Comparison of ENCODE assay signal across 21 mouse cellular contexts in genomic region chr5:24255421-24255820, GRCm38 (mm10).
"Had no signal": no experiment of that assay in that cellular context is flagged by ENCODE, and none has a peak within 500 bp of the region (broad histone marks: within the 10 kb centered on the region; RNA-seq: fewer than 3 reads in every experiment).

No protein-coding gene starts in this region.

- H3K4me1 ChIP-seq: heart, embryonic 13.5 days; heart, embryonic 15.5 days; hindbrain, embryonic 13.5 days; hindbrain, embryonic 15.5 days; kidney, embryonic 15.5 days; limb, embryonic 12.5 days; liver, embryonic 13.5 days had no signal

- H3K27me3 ChIP-seq: heart, embryonic 13.5 days; heart, embryonic 15.5 days; hindbrain, embryonic 13.5 days; hindbrain, embryonic 15.5 days; kidney, embryonic 15.5 days; limb, embryonic 12.5 days; liver, embryonic 13.5 days had no signal

- H3K27ac ChIP-seq: heart, embryonic 13.5 days; heart, embryonic 15.5 days; hindbrain, embryonic 13.5 days; hindbrain, embryonic 15.5 days; hindbrain, postnatal 0 days; kidney, embryonic 15.5 days; kidney, postnatal 0 days; limb, embryonic 12.5 days; liver, embryonic 13.5 days had no signal

- H3K9me3 ChIP-seq: heart, embryonic 13.5 days; heart, embryonic 15.5 days; hindbrain, embryonic 15.5 days; kidney, embryonic 15.5 days had no signal

- DNase-seq: forebrain, postnatal 0 days; gastrocnemius, postnatal 14 days; gastrocnemius, postnatal 36 days; heart, adult 18-20 months; kidney, adult 11 months; kidney, adult 2 months; kidney, adult 9 months; kidney, postnatal 14 days; kidney, postnatal 36 days; layer of hippocampus, adult 9-11 months; layer of hippocampus, postnatal 36 days; liver; liver, embryonic 13.5 days had no signal

- H3K4me3 ChIP-seq: heart, embryonic 13.5 days; heart, embryonic 15.5 days; hindbrain, embryonic 13.5 days; hindbrain, embryonic 15.5 days; kidney, embryonic 15.5 days; limb, embryonic 12.5 days; liver, embryonic 13.5 days had no signal

- H3K9ac ChIP-seq: forebrain, postnatal 0 days; heart, embryonic 13.5 days; heart, embryonic 15.5 days; hindbrain, embryonic 13.5 days; hindbrain, embryonic 15.5 days; kidney, embryonic 15.5 days; limb, embryonic 12.5 days; liver, embryonic 13.5 days had no signal

- H3K36me3 ChIP-seq: heart, embryonic 13.5 days; heart, embryonic 15.5 days; hindbrain, embryonic 13.5 days; hindbrain, embryonic 15.5 days; kidney, embryonic 15.5 days; limb, embryonic 12.5 days; liver, embryonic 13.5 days had no signal
